Mouse (Mus musculus) retina, postnatal 1 day (tissue): Measurements from ENCODE around the gene Fabp3.
A peak's percentile ranks its signal among the peaks of the same experiment; 100 is the strongest.

ENCODE experiments used
- DNase-seq: peaks from one replicate; pipeline ENCODE4 v3.0.0-alpha.2; 2012

The Fabp3 gene

DNA sequence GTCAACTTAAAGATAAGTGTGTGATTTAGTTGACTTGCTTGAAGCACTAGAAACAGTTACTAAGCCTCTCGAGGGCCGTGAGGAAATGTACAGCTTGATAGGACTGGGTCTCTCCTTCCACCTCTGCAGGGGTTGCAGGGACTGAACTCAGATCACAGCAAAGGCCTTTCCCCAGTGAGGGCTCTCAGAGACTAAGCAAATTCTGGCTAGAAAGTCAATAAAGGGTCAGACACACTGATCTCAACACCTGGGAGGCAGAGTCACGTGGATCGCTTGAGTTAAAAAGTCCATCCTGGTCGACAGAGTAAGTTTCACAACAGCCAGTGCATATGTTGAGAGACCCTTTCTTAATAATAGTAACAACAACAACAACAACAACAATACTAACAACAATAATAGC lies 27.5 kb downstream of the Fabp3 start:
- no peak for DNase-seq

DNA sequence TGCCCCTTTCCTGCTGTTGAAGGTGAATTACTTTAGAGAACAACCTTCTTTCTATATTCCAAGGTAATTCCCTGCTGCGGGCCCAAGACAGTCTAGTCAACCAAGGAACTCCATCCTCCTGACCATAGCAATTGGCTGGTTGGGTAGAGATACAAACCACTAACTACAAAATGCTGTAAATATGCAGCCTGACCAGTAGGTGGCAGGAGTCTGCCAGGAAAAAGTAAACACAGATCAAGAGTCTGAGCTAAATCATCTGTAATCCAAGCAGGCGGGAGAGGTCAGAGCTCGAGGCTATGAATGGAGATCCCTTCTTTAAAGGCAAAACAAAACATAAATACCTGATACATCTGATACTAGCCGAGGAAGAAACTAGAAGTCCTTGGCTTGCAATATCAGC lies 33.3 kb downstream of the Fabp3 start:
- peak; percentile 86 for DNase-seq

DNA sequence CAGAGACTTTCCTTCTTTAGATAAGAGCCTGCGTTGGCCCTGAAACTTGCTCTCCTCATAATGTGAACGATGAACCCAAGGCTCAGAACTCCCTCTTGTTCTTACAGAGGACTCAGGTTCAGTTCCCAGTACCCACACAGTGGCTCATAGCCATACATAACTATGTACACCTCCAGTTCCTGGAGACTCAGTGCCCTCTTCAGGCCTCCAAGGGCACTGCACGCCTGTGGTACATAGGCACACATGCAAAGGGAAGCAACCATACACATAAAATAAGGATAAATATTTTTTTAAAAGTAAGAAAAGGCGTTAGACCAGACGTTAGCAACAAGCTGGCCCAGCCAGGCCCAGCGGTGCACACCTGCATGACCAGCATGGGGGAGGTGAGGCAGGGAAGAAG lies 41.3 kb downstream of the Fabp3 start:
- no peak for DNase-seq

DNA sequence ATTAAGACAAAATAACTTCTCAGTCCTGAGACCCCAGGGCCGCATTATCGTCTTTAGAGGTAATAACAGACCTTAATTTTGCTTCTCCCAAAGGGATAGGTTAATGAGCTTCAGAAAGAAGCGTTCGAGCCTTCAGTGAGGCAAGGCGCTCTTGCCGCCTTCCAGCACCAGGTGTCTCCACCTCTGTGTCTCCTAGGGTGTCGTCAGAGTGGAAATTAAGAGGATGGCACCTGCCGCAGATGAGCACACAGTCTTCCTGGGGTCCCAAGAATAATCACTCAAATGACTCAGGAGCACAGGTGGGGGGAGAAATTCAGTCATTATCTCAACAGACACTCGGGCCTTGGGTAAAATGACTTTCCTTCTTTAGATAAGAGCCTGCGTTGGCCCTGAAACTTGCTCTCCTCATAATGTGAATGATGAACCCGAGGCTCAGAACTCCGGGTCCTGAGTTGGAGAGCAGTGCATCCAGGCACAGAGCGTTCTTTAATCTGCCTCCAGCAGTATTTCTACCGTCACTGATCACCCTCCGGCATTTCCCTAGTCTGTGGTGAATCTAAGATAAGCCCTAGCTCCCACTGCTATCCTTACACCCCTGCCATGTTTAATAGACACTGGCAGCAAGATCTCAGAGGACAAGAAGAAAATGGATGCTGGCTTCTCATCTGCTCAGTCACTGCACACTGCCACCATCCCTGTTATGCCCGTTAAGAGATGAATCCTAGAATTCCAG lies 42.5 kb downstream of the Fabp3 start:
- DNase-seq = no peak

DNA sequence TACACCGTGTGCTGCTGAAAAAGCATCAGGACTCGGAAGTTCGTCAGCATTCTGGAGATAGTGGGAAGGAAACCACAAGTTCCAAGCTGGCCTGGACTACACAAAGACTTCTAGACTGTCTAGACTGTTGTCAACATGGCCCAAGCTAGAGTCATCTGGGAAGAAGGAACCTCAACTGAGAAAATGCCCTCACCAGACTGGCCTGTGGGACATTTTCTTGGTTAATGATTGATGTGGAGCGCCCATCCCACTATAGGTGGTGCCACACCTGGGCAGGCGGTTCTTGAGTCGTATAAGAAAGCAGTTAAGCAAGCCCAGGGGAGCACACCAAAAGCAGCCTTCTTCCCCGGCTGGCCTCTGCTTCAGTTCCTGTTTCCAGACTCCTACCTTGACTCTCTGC lies 44.2 kb downstream of the Fabp3 start:
- DNase-seq = no peak

DNA sequence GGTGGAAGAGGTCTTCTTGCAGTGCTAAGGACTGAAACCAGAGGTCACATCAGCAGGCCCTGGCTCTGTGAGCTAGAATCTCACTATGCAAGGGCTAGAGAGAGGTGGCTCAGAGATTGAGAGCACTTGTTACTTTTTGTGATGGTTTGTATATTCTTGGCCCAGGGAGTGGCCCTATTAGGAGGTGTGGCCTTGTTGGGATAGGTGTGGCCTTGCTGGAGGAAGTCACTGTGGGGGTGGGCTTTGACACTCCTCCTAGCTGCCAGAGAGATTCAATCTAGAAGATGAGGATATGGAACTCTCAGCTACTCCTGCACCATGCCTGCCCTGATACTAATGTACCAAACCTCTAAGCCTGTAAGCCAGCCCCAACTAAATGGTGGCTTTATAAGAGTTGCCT lies 49.6 kb downstream of the Fabp3 start:
- no peak for DNase-seq

DNA sequence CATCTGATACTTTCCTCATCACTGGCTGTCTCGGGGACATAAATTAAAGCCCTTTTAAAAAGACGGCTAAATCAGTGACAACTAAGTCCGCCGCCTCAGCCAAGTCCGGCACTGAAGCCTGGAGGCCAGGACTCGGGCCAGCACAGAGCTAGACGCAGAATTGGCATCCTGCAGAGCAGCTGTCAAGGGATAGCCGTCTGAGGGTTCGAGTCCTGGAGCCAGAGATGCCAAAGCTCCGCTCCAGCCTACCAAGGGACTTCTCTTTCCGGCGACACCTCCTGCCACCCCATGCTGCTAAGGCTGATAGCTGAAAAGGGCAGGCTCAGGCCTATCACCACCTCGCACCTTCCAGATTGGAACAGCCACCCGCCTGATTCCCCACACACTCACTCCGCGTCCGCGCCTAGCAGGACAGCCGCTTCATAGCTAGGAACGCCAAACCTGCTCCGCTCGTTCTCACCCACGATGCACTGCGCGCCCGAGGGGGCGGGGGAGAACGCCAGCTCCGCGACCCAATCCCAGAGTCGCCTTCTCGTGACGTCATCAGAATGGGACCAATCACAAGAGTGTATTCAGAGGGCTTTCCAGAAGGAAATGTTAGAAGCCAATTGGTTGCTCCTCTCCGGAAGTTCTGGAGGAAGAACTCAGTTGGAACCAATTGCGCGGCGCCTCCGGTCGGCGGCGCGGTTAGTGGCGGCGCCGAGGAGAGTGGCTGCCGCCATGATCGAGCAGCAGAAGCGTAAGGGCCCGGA lies 51.3 kb downstream of the Fabp3 start, which contains the start of the genes Zcchc17 and Snrnp40:
TSS of gene Zcchc17 (minus strand) at position 458 of the 752 bp plus-strand sequence.
TSS of gene Snrnp40 (plus strand) at position 647 of the 752 bp plus-strand sequence.
- peak; percentile 100 for DNase-seq

DNA sequence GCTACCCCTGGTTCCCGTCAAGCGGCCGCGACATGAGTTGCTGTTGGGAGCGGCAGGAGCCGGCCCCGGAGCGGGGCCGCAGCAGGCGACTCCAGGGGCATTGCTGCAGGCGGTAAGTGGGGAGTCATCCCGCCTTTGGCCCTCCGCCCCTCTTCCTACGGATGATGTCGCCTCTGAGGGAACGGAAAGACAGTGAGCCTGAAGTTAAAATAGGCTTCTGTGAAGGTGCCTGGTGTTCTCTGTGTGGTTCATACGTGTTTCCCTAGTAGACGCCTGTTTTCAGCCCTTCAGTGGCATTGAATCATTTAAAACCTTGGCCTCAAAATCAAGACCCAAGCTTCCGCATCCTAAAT lies 51.8 kb downstream of the Fabp3 start:
- DNase-seq = no peak
